Mouse (Mus musculus) kidney, postnatal 0 days (tissue): ENCODE data around the gene Abcd3. TPM values are rescaled to one million over a fixed set of nuclear protein-coding genes. Genes with fewer than 3 reads are reported as not detected.

Source experiments
- ATAC-seq: fragments of 200-750 bp; cut with Nextera tagmentation; replicated peaks from 2 replicates; pipeline ENCODE4 v1.8.0; 2017; ENCODE audit warnings: low read depth, moderate number of reproducible peaks, moderate TSS enrichment, moderate library complexity; ENCODE audit not compliant: low FRiP score
- DNase-seq: peaks from one replicate; pipeline ENCODE4 v3.0.0-alpha.2; 2016; ENCODE audit warnings: low spot score
- H3K27ac ChIP-seq: fragments of 300-500 bp; sonication (generic); 2 replicates; pipeline ENCODE4 v1.5.1; 2014; ENCODE audit warnings: mild to moderate bottlenecking
- H3K27me3 ChIP-seq: fragments of 300-500 bp; sonication (generic); 2 replicates; pipeline ENCODE4 v1.6.1; 2014; ENCODE audit warnings: low read length, mixed read lengths; ENCODE audit not compliant: insufficient read depth
- H3K36me3 ChIP-seq: fragments of 300-500 bp; sonication (generic); 2 replicates; pipeline ENCODE4 v1.6.1; 2014; ENCODE audit warnings: low read length, mixed read lengths; ENCODE audit not compliant: insufficient read depth
- H3K4me1 ChIP-seq: fragments of 300-500 bp; sonication (generic); replicated peaks from 2 replicates; pipeline ENCODE4 v1.6.1; 2014; ENCODE audit warnings: antibody characterized with exemption, low read length, mixed read lengths; ENCODE audit not compliant: insufficient read depth
- H3K4me2 ChIP-seq: fragments of 300-500 bp; sonication (generic); 2 replicates; pipeline ENCODE4 v1.6.1; 2014; ENCODE audit warnings: mild to moderate bottlenecking, low read length, moderate library complexity, mixed read lengths
- H3K4me3 ChIP-seq: fragments of 300-500 bp; sonication (generic); replicated peaks from 2 replicates; pipeline ENCODE4 v1.5.1; 2014; ENCODE audit warnings: low read depth, low read length
- H3K9ac ChIP-seq: fragments of 300-500 bp; sonication (generic); 2 replicates; pipeline ENCODE4 v1.6.1; 2014; ENCODE audit warnings: low read depth, low read length
- H3K9me3 ChIP-seq: fragments of 300-500 bp; sonication (generic); replicated peaks from 2 replicates; pipeline ENCODE4 v1.6.1; 2016; ENCODE audit warnings: low read length, inconsistent platforms, mixed read lengths
- CTCF ChIP-seq: IDR thresholded peaks from 2 replicates; pipeline ENCODE4 v1.5.1; 2016; ENCODE audit warnings: antibody characterized with exemption, low read depth, mild to moderate bottlenecking, moderate library complexity
- WGBS: fragments of 180-500 bp; shearing (Covaris S2); extraction: QIAGEN DNeasy Blood & Tissue Kit; methylation state at CpG from one replicate; pipeline ENCODE4 v1.1.7; 2014; 5-methylcytosine and 5-hydroxymethylcytosine counted together
- polyA plus RNA-seq: library from polyadenylated mRNA; unstranded; fragments of >200 nt; fragmentation: Nextera tagmentation; extraction: Ambion mirVana; gene quantifications from 2 replicates; pipeline ENCODE4 v1.2.1, GENCODE M21; 2015

Abcd3 gene
- polyA plus RNA-seq, 1 experiment from 2014 or later, result 75.1 TPM

- Histone ChIP-seq H3K4me1 (no peaks in the 10 kb centered on the region), H3K27ac (no peak overlapping the region), H3K36me3 (no peaks in the 10 kb centered on the region), H3K9ac (no peak overlapping the region), H3K4me3 (no peak overlapping the region), H3K9me3 (no peaks in the 10 kb centered on the region), H3K4me2 (no peak overlapping the region), H3K27me3 (no peaks in the 10 kb centered on the region)
- DNase-seq, result no peak
- 94% methylated on average over 8 of the region's 8 CpGs for WGBS
- ATAC-seq, result no peak
- no peak for TF ChIP-seq CTCF
Observed at GRCm38 (mm10) chr3:121840351-121840750, 25.2 kb upstream of the Abcd3 start.

- no peak for DNase-seq
- ATAC-seq, result no peak
Observed at GRCm38 (mm10) chr3:121834732-121835131, 19.6 kb upstream of the Abcd3 start.

GRCm38 (mm10) chr3:121834250-121834649 lies 19.1 kb upstream of the Abcd3 start:
- WGBS, result 74% methylated on average over 4 of the region's 4 CpGs
- no peak overlapping the region for H3K4me2 ChIP-seq
- DNase-seq, result no peak
- H3K4me3 ChIP-seq, result no peak overlapping the region
- no peak overlapping the region for H3K27ac ChIP-seq
- no peak for TF ChIP-seq CTCF
- H3K27me3 ChIP-seq, result no peaks in the 10 kb centered on the region
- no peaks in the 10 kb centered on the region for H3K9me3 ChIP-seq
- H3K36me3 ChIP-seq, result no peaks in the 10 kb centered on the region
- no peaks in the 10 kb centered on the region for H3K4me1 ChIP-seq
- H3K9ac ChIP-seq, result no peak overlapping the region
- no peak for ATAC-seq

More at GRCm38 (mm10) chr3:121834732-121835131, 19.6 kb upstream of the Abcd3 start:
- WGBS, result 84% methylated on average over 2 of the region's 2 CpGs
- Histone ChIP-seq H3K9ac (no peak overlapping the region), H3K9me3 (no peaks in the 10 kb centered on the region), H3K4me3 (no peak overlapping the region), H3K36me3 (no peaks in the 10 kb centered on the region), H3K4me1 (no peaks in the 10 kb centered on the region), H3K27me3 (no peaks in the 10 kb centered on the region), H3K27ac (no peak overlapping the region), H3K4me2 (no peak overlapping the region)
- no peak for TF ChIP-seq CTCF

GRCm38 (mm10) chr3:121825092-121825491 lies 10.0 kb upstream of the Abcd3 start:
- no peaks in the 10 kb centered on the region for H3K36me3 ChIP-seq
- no peak overlapping the region for H3K27ac ChIP-seq
- H3K9ac ChIP-seq, result no peak overlapping the region
- WGBS, result 81% methylated on average over 1 of the region's 1 CpGs
- H3K27me3 ChIP-seq, result no peaks in the 10 kb centered on the region
- DNase-seq, result no peak
- no peak for TF ChIP-seq CTCF
- ATAC-seq, result no peak
- H3K9me3 ChIP-seq, result no peaks in the 10 kb centered on the region
- H3K4me2 ChIP-seq, result no peak overlapping the region
- no peak overlapping the region for H3K4me3 ChIP-seq
- H3K4me1 ChIP-seq, result no peaks in the 10 kb centered on the region

- Histone ChIP-seq H3K4me3 (no peak overlapping the region), H3K4me2 (no peak overlapping the region), H3K27ac (no peak overlapping the region), H3K27me3 (no peaks in the 10 kb centered on the region), H3K9me3 (no peaks in the 10 kb centered on the region), H3K4me1 (no peaks in the 10 kb centered on the region), H3K9ac (no peak overlapping the region), H3K36me3 (no peaks in the 10 kb centered on the region)
- no peak for DNase-seq
- ATAC-seq, result no peak
- TF ChIP-seq CTCF, result no peak
- 91% methylated on average over 1 of the region's 1 CpGs for WGBS
Observed at GRCm38 (mm10) chr3:121824319-121824718, 9.2 kb upstream of the Abcd3 start.

GRCm38 (mm10) chr3:121822643-121823042 lies 7.5 kb upstream of the Abcd3 start:
- TF ChIP-seq CTCF, result no peak
- H3K4me3 ChIP-seq, result no peak overlapping the region
- H3K9ac ChIP-seq, result no peak overlapping the region
- no peak overlapping the region for H3K4me2 ChIP-seq
- 63% methylated on average over 5 of the region's 5 CpGs for WGBS
- H3K27ac ChIP-seq, result no peak overlapping the region
- no peaks in the 10 kb centered on the region for H3K9me3 ChIP-seq
- no peaks in the 10 kb centered on the region for H3K27me3 ChIP-seq
- no peaks in the 10 kb centered on the region for H3K4me1 ChIP-seq
- ATAC-seq (no peak), DNase-seq (no peak)
- H3K36me3 ChIP-seq, result no peaks in the 10 kb centered on the region

- TF ChIP-seq CTCF, result no peak
- ATAC-seq (no peak), DNase-seq (no peak)
Observed at GRCm38 (mm10) chr3:121821559-121822143, 6.5 kb upstream of the Abcd3 start.

More at GRCm38 (mm10) chr3:121821559-121822143, 6.5 kb upstream of the Abcd3 start:
- Histone ChIP-seq H3K27me3 (no peaks in the 10 kb centered on the region), H3K36me3 (no peaks in the 10 kb centered on the region), H3K9me3 (no peaks in the 10 kb centered on the region), H3K9ac (no peak overlapping the region), H3K4me2 (no peak overlapping the region), H3K4me1 (no peaks in the 10 kb centered on the region), H3K27ac (no peak overlapping the region), H3K4me3 (no peak overlapping the region)
- 68% methylated on average over 8 of the region's 8 CpGs for WGBS
